Mouse (Mus musculus) right cerebral cortex, postnatal 4 days (tissue): ENCODE measurements around the gene Olfml3.
A peak's percentile ranks its signal among the peaks of the same experiment; 100 is the strongest.

Experiments used
- DNase-seq: peaks from one replicate; pipeline ENCODE4 v3.0.0-alpha.2; 2022

Olfml3 gene

GRCm38 (mm10) chr3:103739329-103739728 lies 1.5 kb upstream of the Olfml3 start, which contains the start of gene Gm10964:
Gm10964 (plus strand) TSS chr3:103739366.
- no peak for DNase-seq

GRCm38 (mm10) chr3:103737061-103737754 lies 593 bp downstream of the Olfml3 start:
- DNase-seq = peak; percentile 55

GRCm38 (mm10) chr3:103735776-103736600 lies 1.8 kb downstream of the Olfml3 start:
- DNase-seq = no peak

- no peak for DNase-seq
Observed at GRCm38 (mm10) chr3:103734696-103735519, 2.9 kb downstream of the Olfml3 start.

- peak; percentile 49 for DNase-seq
Observed at GRCm38 (mm10) chr3:103733799-103734695, 3.8 kb downstream of the Olfml3 start.

GRCm38 (mm10) chr3:103733176-103733575 lies 4.6 kb downstream of the Olfml3 start:
- no peak for DNase-seq

- DNase-seq = no peak
Observed at GRCm38 (mm10) chr3:103732116-103732515, 5.7 kb downstream of the Olfml3 start.

GRCm38 (mm10) chr3:103729850-103730249 lies 8.0 kb downstream of the Olfml3 start:
- no peak for DNase-seq

GRCm38 (mm10) chr3:103727813-103728326 lies 9.9 kb downstream of the Olfml3 start:
- no peak for DNase-seq

- no peak for DNase-seq
Observed at GRCm38 (mm10) chr3:103726642-103727041, 11.2 kb downstream of the Olfml3 start.

- no peak for DNase-seq
Observed at GRCm38 (mm10) chr3:103724137-103724536, 13.7 kb downstream of the Olfml3 start.

- DNase-seq = no peak
Observed at GRCm38 (mm10) chr3:103718728-103719127, 19.1 kb downstream of the Olfml3 start.

- no peak for DNase-seq
Observed at GRCm38 (mm10) chr3:103716774-103717760, 20.7 kb downstream of the Olfml3 start.

GRCm38 (mm10) chr3:103715762-103716693 lies 21.8 kb downstream of the Olfml3 start:
- DNase-seq = no peak

- DNase-seq = no peak
Observed at GRCm38 (mm10) chr3:103714942-103715341, 22.9 kb downstream of the Olfml3 start.

GRCm38 (mm10) chr3:103714236-103714875 lies 23.4 kb downstream of the Olfml3 start:
- no peak for DNase-seq

- no peak for DNase-seq
Observed at GRCm38 (mm10) chr3:103712196-103712595, 25.6 kb downstream of the Olfml3 start.

GRCm38 (mm10) chr3:103709470-103710040 lies 28.2 kb downstream of the Olfml3 start:
- no peak for DNase-seq
